Mouse (Mus musculus) ES-Bruce4 (cell line): ENCODE results near the gene Lrrfip2. TPM values are rescaled to one million over a fixed set of nuclear protein-coding genes. Genes with fewer than 3 reads are reported as not detected.

ENCODE experiments used
- H3K27ac ChIP-seq: 2 replicates; pipeline ENCODE4 v1.5.1; 2012; ENCODE audit warnings: low read length, inconsistent platforms; ENCODE audit not compliant: insufficient read depth
- H3K27me3 ChIP-seq: 2 replicates; pipeline ENCODE4 v1.6.1; 2012; ENCODE audit warnings: mild to moderate bottlenecking, low read length, inconsistent platforms; ENCODE audit not compliant: control insufficient read depth, poor library complexity, insufficient read depth, severe bottlenecking
- H3K36me3 ChIP-seq: 2 replicates; pipeline ENCODE4 v1.6.1; 2012; ENCODE audit warnings: inconsistent platforms, mild to moderate bottlenecking, low read length, moderate library complexity; ENCODE audit not compliant: control insufficient read depth, poor library complexity, insufficient read depth, severe bottlenecking
- H3K4me1 ChIP-seq: one replicate; pipeline ENCODE4 v1.8.1; 2011; ENCODE audit warnings: low read length; ENCODE audit not compliant: control insufficient read depth, insufficient read depth
- H3K4me3 ChIP-seq: 2 replicates; pipeline ENCODE4 v1.5.1; 2011; ENCODE audit warnings: low read depth, mild to moderate bottlenecking, low read length
- H3K9ac ChIP-seq: 2 replicates; pipeline ENCODE4 v1.6.1; 2012; ENCODE audit warnings: low read depth, mild to moderate bottlenecking, inconsistent platforms; ENCODE audit not compliant: poor library complexity, severe bottlenecking
- H3K9me3 ChIP-seq: replicated peaks from 2 replicates; pipeline ENCODE4 v1.6.1; 2012; ENCODE audit warnings: mild to moderate bottlenecking, low read length, inconsistent platforms; ENCODE audit not compliant: control insufficient read depth, poor library complexity, insufficient read depth, severe bottlenecking
- CTCF ChIP-seq: IDR thresholded peaks from one replicate; pipeline ENCODE4 v1.8.1; 2011; ENCODE audit warnings: low read depth, low read length
- EP300 ChIP-seq: IDR thresholded peaks from 2 replicates; pipeline ENCODE4 v1.6.1; 2011; ENCODE audit warnings: low read depth, low read length; ENCODE audit not compliant: insufficient read depth
- POLR2A ChIP-seq: IDR thresholded peaks from one replicate; pipeline ENCODE4 v1.8.1; 2011; ENCODE audit warnings: low read length; ENCODE audit not compliant: insufficient read depth
- polyA plus RNA-seq: library from polyadenylated mRNA; stranded (reverse); fragments of >200 nt; gene quantifications from 2 replicates; pipeline ENCODE4 v1.2.4, GENCODE M21; 2011; ENCODE audit warnings: low read depth; ENCODE audit not compliant: missing spikeins, insufficient read depth, insufficient read length

The Lrrfip2 gene
- polyA plus RNA-seq, 1 experiment = 62.0 TPM

DNA sequence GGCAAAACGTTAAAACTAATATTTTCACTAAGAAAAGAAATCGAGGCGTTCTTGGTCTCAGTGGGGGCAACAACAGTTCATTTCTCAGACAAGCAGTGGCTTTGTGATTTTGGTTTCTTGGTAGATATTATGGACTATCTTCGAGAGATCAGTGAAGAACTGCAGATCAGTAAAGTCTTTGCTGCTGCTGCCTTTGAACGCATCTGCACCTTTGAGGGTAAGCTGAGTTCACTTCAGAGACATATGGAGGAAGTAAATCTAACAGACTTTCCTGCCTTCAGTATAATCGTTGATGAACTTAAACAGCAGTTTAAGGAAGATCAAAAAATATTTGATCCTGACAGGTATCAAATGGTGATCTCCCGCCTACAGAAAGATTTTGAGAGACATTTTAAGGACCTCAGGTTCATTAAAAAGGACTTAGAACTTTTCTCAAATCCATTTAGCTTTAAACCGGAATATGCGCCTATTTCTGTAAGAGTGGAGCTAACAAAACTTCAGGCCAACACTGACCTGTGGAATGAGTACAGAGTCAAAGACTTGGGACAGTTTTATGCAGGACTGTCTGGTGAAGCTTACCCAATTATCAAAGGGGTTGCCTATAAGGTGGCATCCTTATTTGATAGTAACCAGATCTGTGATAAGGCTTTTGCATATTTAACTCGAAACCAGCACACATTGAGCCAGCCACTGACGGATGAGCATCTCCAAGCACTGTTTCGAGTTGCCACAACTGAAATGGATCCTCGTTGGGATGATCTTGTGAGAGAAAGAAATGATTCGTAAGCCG, 155.8 kb downstream of the Lrrfip2 start:
- H3K9me3 ChIP-seq = peaks cover 9% of the 10 kb centered on the region
- TF ChIP-seq POLR2A (no peak), EP300 (no peak), CTCF (no peak)
- peaks cover 17% of the 10 kb centered on the region for H3K36me3 ChIP-seq
- no peaks in the 10 kb centered on the region for H3K27me3 ChIP-seq
- 0 out of 2 replicates have a peak overlapping the region, but pooled peaks have one; percentile 13 for H3K4me3 ChIP-seq
- no peaks in the 10 kb centered on the region for H3K4me1 ChIP-seq
- H3K27ac ChIP-seq = no peak overlapping the region
- H3K9ac ChIP-seq = peak overlapping the region; percentile 78

DNA sequence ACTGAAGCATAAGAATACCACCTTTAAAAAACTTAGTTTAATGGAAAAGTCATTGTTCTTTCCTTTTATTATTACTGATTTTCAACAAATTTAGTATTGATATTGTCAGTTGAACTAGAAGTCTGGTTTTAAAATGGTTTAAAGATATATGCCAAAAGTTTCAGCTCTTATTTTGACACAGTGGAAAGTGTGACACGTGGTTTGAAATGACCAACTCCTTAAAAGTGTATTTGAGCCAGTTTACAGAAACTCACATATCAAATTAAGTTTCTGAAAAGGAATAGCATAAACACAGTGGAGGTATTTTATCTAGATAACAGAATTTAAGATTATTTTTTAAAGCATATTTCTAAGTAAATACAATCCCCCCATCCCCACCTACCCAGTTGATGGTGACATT, 156.6 kb downstream of the Lrrfip2 start:
- H3K9ac ChIP-seq = no peak overlapping the region
- peaks cover 9% of the 10 kb centered on the region for H3K9me3 ChIP-seq
- TF ChIP-seq EP300 = no peak
- no peak for TF ChIP-seq POLR2A
- TF ChIP-seq CTCF = no peak
- H3K4me3 ChIP-seq = no peak overlapping the region
- H3K4me1 ChIP-seq = no peaks in the 10 kb centered on the region
- peaks cover 17% of the 10 kb centered on the region for H3K36me3 ChIP-seq
- no peaks in the 10 kb centered on the region for H3K27me3 ChIP-seq
- no peak overlapping the region for H3K27ac ChIP-seq

DNA sequence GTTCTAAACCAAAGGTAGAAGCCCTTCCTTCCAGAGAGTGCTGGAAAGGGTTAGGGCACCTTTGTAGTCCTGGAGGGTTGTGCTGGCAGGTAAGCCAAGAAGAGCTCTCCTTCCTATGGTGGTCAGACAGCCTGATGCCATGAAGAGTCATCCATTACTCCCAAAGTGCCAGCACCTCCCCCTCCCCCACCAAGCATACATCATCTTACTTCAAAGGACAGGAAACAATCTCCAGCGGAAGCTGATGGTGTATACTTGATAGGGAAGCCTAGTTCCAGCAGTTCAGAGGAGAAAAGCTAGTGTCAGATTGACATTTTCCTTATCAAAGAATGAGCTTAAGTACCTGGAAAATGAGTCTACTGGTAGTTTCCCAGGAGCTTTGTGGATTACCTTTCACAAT, 157.8 kb downstream of the Lrrfip2 start:
- Histone ChIP-seq H3K27ac (no peak overlapping the region), H3K4me3 (no peak overlapping the region), H3K9ac (no peak overlapping the region), H3K9me3 (peaks cover 9% of the 10 kb centered on the region), H3K27me3 (no peaks in the 10 kb centered on the region), H3K36me3 (peaks cover 17% of the 10 kb centered on the region), H3K4me1 (no peaks in the 10 kb centered on the region)
- no peak for TF ChIP-seq CTCF
- no peak for TF ChIP-seq EP300
- TF ChIP-seq POLR2A = no peak

Other genes starting within 250 kb of the Lrrfip2 start
- 17.4 and 18.1 TPM in 2 replicates for gene Als2cl, start 237.7 kb upstream of the Lrrfip2 start, polyA plus RNA-seq
- 1.6 and 3.1 TPM in 2 replicates for gene Tmie, start 237.5 kb upstream of the Lrrfip2 start, polyA plus RNA-seq
- not detected in 2 replicates for gene Fam240a, start 200.7 kb upstream of the Lrrfip2 start, polyA plus RNA-seq
- gene Tdgf1, start 171.4 kb upstream of the Lrrfip2 start, polyA plus RNA-seq = 462 and 483 TPM in 2 replicates
- gene Lrrc2, start 166.0 kb upstream of the Lrrfip2 start, polyA plus RNA-seq = 5.8 and 11.9 TPM in 2 replicates
- gene Rtp3, start 127.0 kb upstream of the Lrrfip2 start, polyA plus RNA-seq = not detected in 2 replicates
- not detected in 2 replicates for gene Ltf, start 98.3 kb upstream of the Lrrfip2 start, polyA plus RNA-seq
- gene Ccrl2, start 60.1 kb upstream of the Lrrfip2 start, polyA plus RNA-seq = not detected in 2 replicates
- gene Mlh1, start 154.2 kb downstream of the Lrrfip2 start, polyA plus RNA-seq = 73.9 and 81.9 TPM in 2 replicates
- gene Epm2aip1, start 154.3 kb downstream of the Lrrfip2 start, polyA plus RNA-seq = 20.1 and 20.2 TPM in 2 replicates
- 0.37 and 0.90 TPM in 2 replicates for gene Trank1, start 194.1 kb downstream of the Lrrfip2 start, polyA plus RNA-seq